Mouse (Mus musculus): ENCODE results near the gene Ldb1.

DNA sequence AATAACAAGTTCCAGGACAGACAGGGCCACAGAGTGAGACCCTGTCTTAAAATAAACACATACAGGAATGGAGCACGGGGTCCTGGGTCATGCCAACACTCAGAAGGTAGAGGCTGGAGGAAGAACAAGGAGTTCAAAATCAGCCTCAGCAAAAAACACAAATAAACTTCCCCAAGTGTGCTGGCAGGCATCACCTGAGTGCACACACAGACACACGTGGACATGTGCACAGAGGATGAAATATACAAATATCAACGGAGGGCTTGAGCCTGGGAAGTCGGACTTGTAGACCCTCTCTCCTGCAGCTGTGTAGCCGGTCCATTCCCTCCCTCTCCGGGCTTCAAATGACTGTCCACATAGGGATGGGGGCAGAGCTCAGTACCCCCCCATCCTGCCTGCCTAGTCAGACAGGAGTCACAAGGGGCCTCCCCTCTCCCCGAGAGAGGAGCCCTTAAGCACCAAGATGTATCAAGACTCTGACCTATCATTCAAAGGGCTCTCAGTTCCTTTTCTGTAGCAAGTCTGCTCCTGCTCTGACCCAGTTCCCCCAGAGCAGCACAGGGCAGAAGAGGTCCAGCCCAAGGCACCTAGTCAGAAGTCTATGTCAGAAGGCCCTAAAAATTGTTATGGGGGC, 3.6 kb downstream of the Ldb1 start:
- TF ChIP-seq CTCF (IDR thresholded peaks at IDR 0.05; ENCODE audit: extremely low read depth, insufficient read length, insufficient replicate concordance, low read depth, low read length) (no peak), POLR2A (IDR thresholded peaks at IDR 0.05; ENCODE audit: low read depth, low read length) (no peak)

All from small intestine, adult 2 months (tissue).